Mouse (Mus musculus) adrenal gland, adult 18-20 months (tissue): ENCODE results near the gene Glce. TPM values are rescaled to one million over a fixed set of nuclear protein-coding genes. Genes with fewer than 3 reads are reported as not detected.
A peak's percentile ranks its signal among the peaks of the same experiment; 100 is the strongest.

Experiments
- DNase-seq, 2 experiments: peaks; one replicate each; pipeline ENCODE4 v3.0.0; 2021 to 2022; ENCODE audit warnings: low spot score in 2 of 2
- microRNA-seq, 2 experiments: library from miRNA; unstranded; fragments of <30 nt; microRNA quantifications; one replicate each; pipeline ENCODE4 v1.2.0; 2021; ENCODE audit warnings: borderline number of aligned reads in 2 of 2
- total RNA-seq, 2 experiments: library from RNA; stranded (reverse); gene quantifications; 1 replicate in 1 of 2; 2 replicates in 1 of 2; pipeline ENCODE4 v1.2.3; 2021

Gene Glce
- total RNA-seq, 2 experiments from 2014 or later, result 23.1 to 43.1 TPM

GRCm38 (mm10) chr9:62032206-62032605 lies 90.2 kb downstream of the Glce start:
- no peak for DNase-seq

DNA sequence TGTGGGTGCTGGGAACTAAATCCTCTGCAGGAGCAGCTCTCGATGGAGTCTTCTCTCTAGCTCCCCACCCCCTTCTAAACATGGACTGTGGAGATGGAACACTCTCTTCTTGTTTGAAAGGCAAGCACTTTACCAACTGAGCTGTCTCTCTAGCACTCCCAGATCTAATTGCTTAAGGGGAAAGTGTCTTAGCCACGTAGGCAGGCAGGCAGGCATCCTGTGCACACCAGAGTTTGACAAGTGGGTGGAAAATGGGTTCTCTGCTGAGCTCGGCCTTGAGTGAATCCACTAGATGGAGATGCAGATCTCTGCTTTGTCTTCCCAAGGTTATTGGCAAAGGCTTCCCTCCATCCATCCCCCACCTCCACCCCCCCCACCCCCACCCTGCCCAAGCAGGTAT lies 94.4 kb downstream of the Glce start:
- no peak for DNase-seq

GRCm38 (mm10) chr9:62026600-62026999 lies 95.9 kb downstream of the Glce start, which contains the start of gene Paqr5:
Paqr5 (minus strand) TSS chr9:62026856.
- DNase-seq, result peak; percentile 54 to 62

- no peak for DNase-seq
Measured at GRCm38 (mm10) chr9:62025056-62025455, 97.4 kb downstream of the Glce start.

DNA sequence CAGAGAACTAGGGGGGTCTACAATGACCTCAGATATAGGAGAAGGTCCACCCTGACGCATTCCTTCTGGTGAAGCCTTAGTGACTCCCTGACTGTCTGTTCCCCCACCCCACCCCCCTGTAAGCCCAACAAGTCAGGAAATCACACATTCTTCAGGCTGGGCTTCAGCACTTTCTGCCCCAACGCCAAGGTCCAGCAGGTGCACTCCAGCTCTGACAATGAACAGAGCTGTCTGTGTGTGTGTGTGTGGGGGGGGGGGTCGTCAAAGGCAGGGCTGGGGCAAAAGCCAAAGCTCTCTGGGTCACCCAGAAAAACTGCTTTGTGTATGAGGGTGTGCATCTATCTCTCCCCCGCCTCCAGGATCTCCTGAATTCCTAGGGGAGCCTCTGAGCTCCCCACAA lies 98.6 kb downstream of the Glce start:
- DNase-seq, result no peak

DNA sequence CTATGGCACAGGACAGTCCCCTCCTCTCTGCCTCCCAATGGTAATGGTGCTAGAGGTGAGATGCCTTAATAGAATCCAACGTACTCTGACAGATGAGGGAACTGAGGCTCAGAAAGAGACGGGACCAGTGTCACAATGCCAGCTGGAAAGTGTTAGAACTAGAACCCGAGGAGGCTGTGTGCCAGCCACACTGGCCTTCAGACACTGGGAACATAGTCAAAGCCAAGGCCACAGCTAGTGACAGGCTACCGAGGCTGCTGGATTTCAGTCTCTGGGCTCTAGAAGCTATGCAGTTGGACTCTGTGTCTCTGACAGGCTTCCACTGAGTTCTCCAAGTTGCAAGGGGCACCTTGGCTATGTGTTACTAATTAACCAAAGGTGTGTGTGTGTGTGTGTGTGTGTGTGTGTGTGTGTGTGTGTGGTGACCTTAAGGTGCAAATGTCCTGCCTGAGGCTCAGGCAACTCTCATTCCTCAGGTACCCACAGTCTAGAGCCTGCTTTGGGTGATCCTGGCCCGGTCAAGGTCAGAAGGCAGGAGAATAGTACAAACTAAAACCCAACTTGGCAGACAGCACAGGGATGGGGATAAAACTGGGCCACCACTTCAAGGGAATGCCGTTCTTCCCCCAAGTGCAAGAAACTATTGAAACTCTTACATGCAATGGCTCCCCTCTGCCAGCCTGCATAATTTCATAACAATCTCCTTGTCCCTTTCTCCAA lies 99.3 kb downstream of the Glce start:
- peak in 1 of 2 experiments; percentile 20 for DNase-seq

DNA sequence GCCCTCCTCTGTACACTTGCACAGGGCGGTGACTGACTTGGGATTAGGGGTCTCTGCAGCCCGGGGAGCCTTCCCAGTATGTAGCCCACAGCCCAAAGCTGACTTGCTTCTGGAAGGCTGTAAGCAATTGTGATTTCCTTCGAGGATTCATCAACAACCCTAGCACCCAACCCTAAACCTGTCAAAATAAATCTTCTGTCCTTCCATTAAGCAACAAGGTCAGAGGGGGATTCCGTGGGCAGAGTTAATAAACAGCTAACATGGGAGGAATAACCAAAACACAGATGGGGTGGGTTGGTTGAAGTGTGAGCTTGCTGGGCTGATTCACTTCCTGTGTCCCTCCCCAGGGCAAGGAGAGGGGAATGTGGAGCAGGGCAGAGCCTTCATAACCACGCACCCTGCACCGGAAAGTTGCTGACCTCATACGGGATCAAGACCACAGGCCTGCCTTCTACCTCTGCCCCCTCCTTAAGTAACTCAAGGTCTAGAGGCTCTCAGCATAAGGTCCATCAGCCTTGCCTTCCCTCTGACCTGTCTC lies 100.8 kb downstream of the Glce start:
- no peak for DNase-seq

DNA sequence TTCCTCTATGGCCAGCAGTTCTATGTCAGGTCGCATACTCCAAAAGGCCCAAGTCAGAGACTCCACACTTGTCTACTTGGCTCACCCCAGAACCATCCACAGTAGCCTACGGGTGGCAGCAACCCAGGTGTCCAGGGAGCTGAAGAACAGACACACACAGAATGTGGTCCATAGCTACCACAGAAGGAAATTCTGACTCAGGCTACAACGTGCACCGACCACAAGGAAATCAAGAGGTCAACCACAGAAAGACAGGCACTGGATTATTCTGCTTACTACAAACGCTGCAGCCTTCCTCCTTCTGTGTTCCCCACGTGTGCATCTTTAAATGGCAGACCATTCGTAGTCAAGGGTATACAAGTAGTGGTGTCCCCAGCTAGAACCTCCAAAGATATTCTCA lies 102.2 kb downstream of the Glce start:
- no peak for DNase-seq

DNA sequence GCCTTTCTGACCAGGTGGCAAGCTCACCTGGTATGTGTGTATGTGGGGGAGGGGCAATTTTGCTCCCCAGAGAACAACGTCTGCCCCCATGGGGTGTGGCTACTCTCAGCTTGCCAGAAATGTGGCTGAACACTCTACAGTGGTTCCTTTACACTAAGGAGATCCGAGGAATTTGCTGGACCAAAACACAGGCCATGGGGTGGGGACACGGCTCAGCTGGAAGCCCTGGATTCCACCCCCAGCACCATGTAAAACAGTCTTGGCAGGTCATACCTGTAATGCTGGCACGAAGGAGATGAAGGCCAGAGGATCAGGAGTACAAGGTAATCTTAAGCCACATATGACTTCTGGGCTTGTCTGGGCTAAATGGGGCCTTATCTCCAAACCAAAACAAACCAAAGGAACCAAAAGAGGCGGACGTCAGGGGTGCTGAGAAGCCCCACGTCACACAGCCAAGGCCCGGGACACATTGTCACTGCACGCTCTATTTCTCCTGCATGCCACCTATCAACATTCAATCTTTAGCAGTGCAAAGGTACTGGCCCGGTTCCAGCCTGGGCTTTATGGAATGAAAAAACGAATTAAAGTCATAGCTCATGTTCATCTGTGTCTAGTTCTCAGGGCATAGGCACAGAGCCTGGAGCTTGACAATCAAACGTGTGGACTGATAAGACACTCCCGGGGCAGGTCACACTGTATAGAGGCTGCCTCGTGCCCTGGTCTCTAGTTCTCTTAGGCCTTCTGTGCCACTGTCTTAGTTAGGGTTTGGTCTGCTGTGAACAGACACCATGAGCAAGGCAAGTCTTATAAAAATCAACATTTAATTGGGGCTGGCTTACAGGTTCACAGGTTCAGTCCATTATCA lies 104.0 kb downstream of the Glce start:
- DNase-seq, result no peak

- no peak for DNase-seq
Measured at GRCm38 (mm10) chr9:62017329-62017728, 105.1 kb downstream of the Glce start.

GRCm38 (mm10) chr9:62015504-62015903 lies 107.0 kb downstream of the Glce start:
- no peak for DNase-seq

DNA sequence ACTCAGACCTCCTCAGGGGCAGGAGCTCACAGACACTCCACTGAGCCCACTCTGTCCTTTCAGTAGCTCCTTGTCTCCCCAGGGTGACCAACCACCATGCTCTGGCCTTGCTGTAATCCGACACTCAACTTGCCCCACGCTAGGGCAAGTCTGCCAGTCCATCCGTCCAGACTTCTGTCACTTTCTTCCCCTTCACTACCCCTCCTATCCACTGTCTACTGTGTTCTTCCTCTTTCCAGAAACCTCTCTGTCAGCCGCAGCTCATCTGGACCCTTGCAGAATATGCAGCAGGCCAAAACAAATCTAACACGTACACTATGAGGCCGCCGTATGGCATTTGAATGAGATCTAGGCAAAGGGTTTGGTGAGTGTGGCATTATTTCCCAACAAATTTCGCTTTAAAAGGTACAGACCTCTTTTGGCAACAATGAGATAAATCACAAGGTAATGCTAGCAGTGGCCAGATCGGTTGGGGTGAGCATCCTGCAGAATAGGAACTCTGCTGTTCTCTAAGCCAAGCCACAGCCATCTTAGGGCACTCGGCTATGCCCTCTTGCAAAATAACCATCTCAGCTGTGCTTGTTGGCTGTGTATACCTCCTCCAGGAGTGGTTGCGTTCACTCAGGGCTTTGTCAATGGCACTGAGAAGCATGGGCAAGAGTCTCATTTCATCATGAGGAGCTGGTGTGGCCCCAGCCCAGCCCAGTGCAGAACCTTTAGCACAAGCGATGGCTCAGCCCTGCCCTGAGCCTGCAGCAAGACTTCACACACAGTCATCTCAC lies 108.9 kb downstream of the Glce start:
- no peak for DNase-seq

DNA sequence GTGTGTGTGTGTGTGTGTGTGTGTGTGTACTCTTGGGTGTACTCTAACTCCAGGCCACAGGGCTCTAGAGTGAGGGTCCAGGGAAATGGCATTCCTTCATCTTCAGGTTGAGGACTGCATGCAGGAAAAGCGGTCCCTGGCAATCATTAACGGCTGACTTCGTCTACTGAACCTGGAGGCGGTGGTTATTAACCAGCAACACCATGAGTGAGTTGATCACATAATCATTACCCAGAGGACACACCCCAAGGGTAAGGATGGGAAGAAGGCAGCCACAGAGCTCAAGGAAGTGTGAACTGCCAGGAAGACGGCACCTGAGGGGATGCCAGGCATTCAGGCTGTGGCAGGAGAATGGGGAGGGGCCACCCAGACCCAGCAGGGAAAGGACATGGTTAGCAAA lies 114.1 kb downstream of the Glce start:
- DNase-seq, result no peak

Small RNA genes lying within 50 kb of the gene (microRNA-seq; reads per million reads assigned to microRNA genes)
- gene Mir5133, result 1.2 to 4.7 reads per million in 2 experiments

Other genes starting within 250 kb of the Glce start
- 1,000 to 10,000 TPM; 2,039 to 2,138 TPM for gene Rplp1, start 208.1 kb downstream of the Glce start, total RNA-seq
- gene Kif23, start 175.9 kb downstream of the Glce start, total RNA-seq, result 1 to 10 TPM; 2.2 to 3.0 TPM
- gene Paqr5, start 95.8 kb downstream of the Glce start, total RNA-seq, result 1 to 10 TPM; 3.2 to 5.2 TPM
- not detected for gene Spesp1, start 159.6 kb upstream of the Glce start, total RNA-seq
- gene Anp32a, start 218.6 kb upstream of the Glce start, total RNA-seq, result 100 to 1,000 TPM; 275 to 337 TPM